Mouse (Mus musculus) neural tube, embryonic 15.5 days (tissue): Measurements from ENCODE around the gene Ugt2b36. TPM values are rescaled to one million over a fixed set of nuclear protein-coding genes. Genes with fewer than 3 reads are reported as not detected.
"Not testable (repeated sequence)": the region's sequence is repeated elsewhere in the genome, so short reads cannot be mapped to it uniquely, and the experiment has no call there.

Source experiments
- ATAC-seq: fragments of 200-750 bp; cut with Nextera tagmentation; 2 replicates; pipeline ENCODE4 v1.8.0; 2017; ENCODE audit warnings: mild to moderate bottlenecking, moderate TSS enrichment, moderate library complexity; ENCODE audit not compliant: low FRiP score
- H3K27ac ChIP-seq: fragments of 300-500 bp; sonication (generic); replicated peaks from 2 replicates; pipeline ENCODE4 v1.5.1; 2015; ENCODE audit warnings: mild to moderate bottlenecking, inconsistent platforms
- H3K27me3 ChIP-seq: fragments of 300-500 bp; sonication (generic); replicated peaks from 2 replicates; pipeline ENCODE4 v1.6.1; 2015; ENCODE audit warnings: inconsistent platforms
- H3K36me3 ChIP-seq: fragments of 300-500 bp; sonication (generic); 2 replicates; pipeline ENCODE4 v1.6.1; 2015; ENCODE audit warnings: inconsistent platforms
- H3K4me1 ChIP-seq: fragments of 300-500 bp; sonication (generic); 2 replicates; pipeline ENCODE4 v1.6.1; 2015; ENCODE audit warnings: inconsistent platforms
- H3K4me2 ChIP-seq: fragments of 300-500 bp; sonication (generic); 2 replicates; pipeline ENCODE4 v1.6.1; 2015; ENCODE audit warnings: inconsistent platforms, mild to moderate bottlenecking, moderate library complexity
- H3K4me3 ChIP-seq: fragments of 300-500 bp; sonication (generic); replicated peaks from 2 replicates; pipeline ENCODE4 v1.5.1; 2015; ENCODE audit warnings: mild to moderate bottlenecking, inconsistent platforms
- H3K9ac ChIP-seq: fragments of 300-500 bp; sonication (generic); replicated peaks from 2 replicates; pipeline ENCODE4 v1.6.1; 2015; ENCODE audit warnings: mild to moderate bottlenecking, inconsistent platforms
- H3K9me3 ChIP-seq: fragments of 300-500 bp; sonication (generic); replicated peaks from 2 replicates; pipeline ENCODE4 v1.6.1; 2016; ENCODE audit warnings: inconsistent platforms
- WGBS: fragments of 180-500 bp; shearing (Covaris S2); methylation state at CpG from one replicate; pipeline ENCODE4 v1.1.7; 2015; ENCODE audit warnings: mixed read lengths; 5-methylcytosine and 5-hydroxymethylcytosine counted together
- polyA plus RNA-seq: library from polyadenylated mRNA; unstranded; fragments of >200 nt; fragmentation: Nextera tagmentation; extraction: Ambion mirVana; gene quantifications from 2 replicates; pipeline ENCODE4 v1.2.1, GENCODE M21; 2015

Ugt2b36 gene
- polyA plus RNA-seq, result 0.20 and 2.4 TPM in 2 replicates

DNA sequence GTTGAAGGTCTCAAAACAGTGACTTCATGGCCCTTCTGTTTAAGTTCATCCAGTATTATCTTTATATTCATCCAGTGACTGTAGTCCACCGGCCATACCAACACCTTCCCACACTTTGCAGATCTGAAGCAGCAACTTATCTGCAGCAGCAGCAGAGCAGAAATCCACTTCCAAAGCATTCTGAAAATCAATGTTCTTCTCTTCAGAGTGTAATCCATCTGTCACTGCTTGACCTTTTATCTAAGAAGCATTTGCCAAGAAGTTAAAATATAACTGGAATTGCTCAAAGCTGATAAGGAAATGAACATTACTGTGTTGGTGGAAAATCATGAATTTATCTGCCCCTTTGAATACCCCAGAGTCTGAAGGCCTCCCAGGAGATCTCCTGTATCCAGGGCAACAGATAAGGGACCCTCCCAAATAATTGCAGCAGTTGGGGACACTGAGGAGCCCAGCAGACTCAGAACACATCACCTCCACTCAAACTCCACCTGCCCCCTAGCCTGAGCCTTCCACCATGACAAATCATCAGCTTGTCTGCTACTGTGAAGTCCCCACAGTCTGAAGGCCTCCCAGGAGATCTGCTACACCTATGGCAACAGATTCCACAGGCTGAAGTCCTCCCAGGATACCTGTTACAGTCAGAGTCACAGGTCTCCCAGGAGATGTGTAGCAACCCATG lies at the start of gene Ugt2b36:
Gene Ugt2b36, minus strand, starts transcription at position 210 of the 682 bp plus-strand sequence.
- 86% methylated on average over 1 of the region's 1 CpGs for WGBS
- Histone ChIP-seq H3K27me3 (no peaks in the 10 kb centered on the region), H3K4me1 (no peaks in the 10 kb centered on the region), H3K36me3 (no peaks in the 10 kb centered on the region), H3K4me2 (no peak within 1 kb of the TSS), H3K9me3 (no peaks in the 10 kb centered on the region), H3K4me3 (no peak within 1 kb of the TSS), H3K9ac (no peak within 1 kb of the TSS), H3K27ac (no peak within 1 kb of the TSS)
- ATAC-seq, result no peak

GRCm38 (mm10) chr5:87140196-87140595 lies 47.8 kb upstream of the Ugt2b36 start, which contains the start of gene Ugt2b5:
TSS of gene Ugt2b5 (minus strand) at chr5:87140318.
- H3K9ac ChIP-seq, ATAC-seq: not testable (repeated sequence)
- 94% methylated on average over 1 of the region's 2 CpGs for WGBS

DNA sequence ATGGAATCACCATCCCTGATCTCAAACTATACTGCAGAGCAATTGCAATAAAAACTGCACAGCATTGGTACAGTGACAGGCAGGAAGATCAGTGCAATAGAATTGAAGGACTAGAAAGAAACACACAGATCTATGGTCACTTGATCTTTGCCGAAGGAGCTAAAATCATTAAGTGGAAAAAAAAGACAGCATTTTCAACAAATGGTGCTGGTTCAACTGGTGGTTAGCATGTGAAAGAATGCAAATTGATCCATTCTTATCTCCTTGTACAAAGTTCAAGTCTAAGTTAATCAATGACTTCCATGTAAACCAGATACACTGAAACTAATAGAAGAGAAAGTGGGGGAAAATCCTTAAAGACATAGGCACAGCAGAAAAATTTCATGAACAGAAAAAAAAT lies 11.3 kb upstream of the Ugt2b36 start:
- not testable (repeated sequence) for H3K27me3 ChIP-seq, H3K9me3 ChIP-seq, H3K4me1 ChIP-seq, H3K4me2 ChIP-seq, ATAC-seq, H3K4me3 ChIP-seq, H3K27ac ChIP-seq, H3K9ac ChIP-seq, H3K36me3 ChIP-seq
- WGBS, result 84% methylated on average over 1 of the region's 1 CpGs

More at GRCm38 (mm10) chr5:87140196-87140595, 47.8 kb upstream of the Ugt2b36 start, which contains the start of gene Ugt2b5:
- not testable (repeated sequence) for H3K36me3 ChIP-seq, H3K27me3 ChIP-seq, H3K27ac ChIP-seq, H3K9me3 ChIP-seq, H3K4me3 ChIP-seq, H3K4me1 ChIP-seq, H3K4me2 ChIP-seq

DNA sequence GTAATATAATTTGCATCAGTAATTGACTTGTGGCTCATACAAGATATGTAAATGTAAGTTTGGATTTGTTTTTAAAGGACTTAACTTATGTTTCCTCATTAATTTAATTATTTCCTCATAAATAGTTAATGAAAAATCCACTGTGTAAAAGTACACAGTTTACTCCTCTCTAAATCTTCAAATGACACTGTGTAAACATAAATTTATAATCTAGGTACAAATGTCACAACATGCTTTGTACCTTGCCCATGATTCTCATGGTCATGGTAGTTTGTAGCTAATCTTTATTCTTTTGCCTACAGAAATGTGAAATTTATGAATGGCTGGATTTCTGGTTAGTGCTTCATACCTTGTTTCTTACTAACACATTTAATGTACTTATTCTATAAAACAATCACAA lies 1.2 kb downstream of the Ugt2b36 start:
- Histone ChIP-seq H3K4me1 (no peaks in the 10 kb centered on the region), H3K4me2 (no peak overlapping the region)
- ATAC-seq, result no peak

GRCm38 (mm10) chr5:87089264-87089663 lies 3.1 kb downstream of the Ugt2b36 start:
- no peak overlapping the region for H3K27ac ChIP-seq
- H3K9me3 ChIP-seq, result no peaks in the 10 kb centered on the region
- H3K27me3 ChIP-seq, result no peaks in the 10 kb centered on the region
- H3K4me1 ChIP-seq, result no peaks in the 10 kb centered on the region
- no peaks in the 10 kb centered on the region for H3K36me3 ChIP-seq
- no peak for ATAC-seq
- no peak overlapping the region for H3K4me2 ChIP-seq
- no peak overlapping the region for H3K4me3 ChIP-seq
- H3K9ac ChIP-seq, result no peak overlapping the region

More for the DNA sequence above, 1.2 kb downstream of the Ugt2b36 start:
- Histone ChIP-seq H3K27me3 (no peaks in the 10 kb centered on the region), H3K36me3 (no peaks in the 10 kb centered on the region), H3K9me3 (no peaks in the 10 kb centered on the region), H3K9ac (no peak overlapping the region), H3K4me3 (no peak overlapping the region), H3K27ac (no peak overlapping the region)

GRCm38 (mm10) chr5:87086269-87086668 lies 6.1 kb downstream of the Ugt2b36 start:
- no peak for ATAC-seq
- 79% methylated on average over 3 of the region's 3 CpGs for WGBS
- H3K27ac ChIP-seq, result no peak overlapping the region

DNA sequence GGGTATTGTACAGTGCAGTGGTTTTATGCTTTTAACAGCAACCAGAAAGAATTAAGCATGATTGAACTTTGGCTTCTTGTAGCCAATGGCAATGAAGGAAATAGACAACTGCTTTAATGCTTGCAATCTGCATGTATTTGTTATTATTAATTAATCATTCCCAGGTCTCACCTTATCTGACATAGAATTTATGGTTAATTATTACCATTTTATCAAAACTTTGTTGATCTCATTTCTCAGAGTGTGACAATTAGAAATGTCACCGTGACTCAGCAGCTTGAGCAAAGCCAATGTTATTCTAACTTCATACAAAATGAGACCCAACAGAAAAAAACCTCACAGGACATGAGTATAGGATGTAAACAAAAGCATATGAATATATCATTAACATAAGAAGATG lies 61.7 kb downstream of the Ugt2b36 start:
- WGBS, result 92% methylated on average over 1 of the region's 1 CpGs
- no peak overlapping the region for H3K9ac ChIP-seq
- no peak for ATAC-seq
- H3K4me1 ChIP-seq, result no peaks in the 10 kb centered on the region
- H3K9me3 ChIP-seq, result no peaks in the 10 kb centered on the region
- H3K4me3 ChIP-seq, result no peak overlapping the region
- H3K4me2 ChIP-seq, result no peak overlapping the region
- H3K36me3 ChIP-seq, result no peaks in the 10 kb centered on the region
- H3K27me3 ChIP-seq, result no peaks in the 10 kb centered on the region
- no peak overlapping the region for H3K27ac ChIP-seq

More at GRCm38 (mm10) chr5:87086269-87086668, 6.1 kb downstream of the Ugt2b36 start:
- H3K4me3 ChIP-seq, result no peak overlapping the region
- no peaks in the 10 kb centered on the region for H3K27me3 ChIP-seq
- H3K4me1 ChIP-seq, result no peaks in the 10 kb centered on the region
- H3K9ac ChIP-seq, result no peak overlapping the region
- H3K36me3 ChIP-seq, result no peaks in the 10 kb centered on the region
- H3K9me3 ChIP-seq, result no peaks in the 10 kb centered on the region
- no peak overlapping the region for H3K4me2 ChIP-seq

GRCm38 (mm10) chr5:87027359-87027758 lies 65.0 kb downstream of the Ugt2b36 start:
- no peak for ATAC-seq
- Histone ChIP-seq H3K4me1 (no peaks in the 10 kb centered on the region), H3K4me2 (no peak overlapping the region), H3K27me3 (no peaks in the 10 kb centered on the region), H3K9ac (no peak overlapping the region), H3K36me3 (no peaks in the 10 kb centered on the region), H3K4me3 (no peak overlapping the region), H3K27ac (no peak overlapping the region), H3K9me3 (no peaks in the 10 kb centered on the region)
- WGBS, result 75% methylated on average over 3 of the region's 3 CpGs

Other genes starting within 250 kb of the Ugt2b36 start
- 0.06 and 10.1 TPM in 2 replicates for gene Ugt2b34, start 185.6 kb downstream of the Ugt2b36 start, polyA plus RNA-seq
- not detected in 2 replicates for gene Ugt2b1, start 166.0 kb downstream of the Ugt2b36 start, polyA plus RNA-seq
- 0.06 TPM in 1 of 2 replicates, not detected in the other for gene Ugt2b35, start 91.7 kb downstream of the Ugt2b36 start, polyA plus RNA-seq
- 4.0 TPM in 1 of 2 replicates, not detected in the other for gene Ugt2b5, start 47.8 kb upstream of the Ugt2b36 start, polyA plus RNA-seq
- not detected in 2 replicates for gene Ugt2b37, start 162.2 kb upstream of the Ugt2b36 start, polyA plus RNA-seq
- gene Ugt2a3, start 244.6 kb upstream of the Ugt2b36 start, polyA plus RNA-seq, result not detected in 2 replicates